Mouse (Mus musculus): ENCODE measurements around the gene Xkr8.
"Not testable (repeated sequence)": the region's sequence is repeated elsewhere in the genome, so short reads cannot be mapped to it uniquely, and the experiment has no call there.

Gene Xkr8

GRCm38 (mm10) chr4:132732148-132732684 lies at the start of gene Xkr8:
Gene Xkr8 (minus strand): TSS chr4:132732546.
- DNase-seq (ENCODE audit: low read depth, low spot score): peak; percentile 28

- no peak for DNase-seq (ENCODE audit: low read depth, low spot score)
These were observed 47.9 kb upstream of the Xkr8 start for GRCm38 (mm10) chr4:132780288-132780687.

- DNase-seq (ENCODE audit: low read depth, low spot score): no peak
These were observed 46.3 kb upstream of the Xkr8 start for GRCm38 (mm10) chr4:132778562-132779201.

- DNase-seq (ENCODE audit: low read depth, low spot score): no peak
These were observed 44.4 kb upstream of the Xkr8 start for GRCm38 (mm10) chr4:132776764-132777163.

- DNase-seq (ENCODE audit: low read depth, low spot score): no peak
These were observed 42.6 kb upstream of the Xkr8 start for GRCm38 (mm10) chr4:132774905-132775304.

- no peak for DNase-seq (ENCODE audit: low read depth, low spot score)
These were observed 39.4 kb upstream of the Xkr8 start for GRCm38 (mm10) chr4:132771776-132772175.

GRCm38 (mm10) chr4:132767914-132768876 lies 35.8 kb upstream of the Xkr8 start, which contains the start of gene Rpa2:
Gene Rpa2 (plus strand): TSS chr4:132768332.
- DNase-seq (ENCODE audit: low read depth, low spot score): peak; percentile 100

- DNase-seq (ENCODE audit: low read depth, low spot score): not testable (repeated sequence)
These were observed 30.8 kb upstream of the Xkr8 start for GRCm38 (mm10) chr4:132763125-132763524.

- no peak for DNase-seq (ENCODE audit: low read depth, low spot score)
These were observed 30.3 kb upstream of the Xkr8 start for GRCm38 (mm10) chr4:132762602-132763001.

- DNase-seq (ENCODE audit: low read depth, low spot score): no peak
These were observed 27.9 kb upstream of the Xkr8 start for GRCm38 (mm10) chr4:132760296-132760695.

- no peak for DNase-seq (ENCODE audit: low read depth, low spot score)
These were observed 25.4 kb upstream of the Xkr8 start for GRCm38 (mm10) chr4:132757633-132758351.

- no peak for DNase-seq (ENCODE audit: low read depth, low spot score)
These were observed 24.6 kb upstream of the Xkr8 start, which contains the start of gene Smpdl3b for GRCm38 (mm10) chr4:132756974-132757373. Gene Smpdl3b (minus strand): TSS chr4:132757252.

- no peak for DNase-seq (ENCODE audit: low read depth, low spot score)
These were observed 20.6 kb upstream of the Xkr8 start for GRCm38 (mm10) chr4:132752992-132753391.

- DNase-seq (ENCODE audit: low read depth, low spot score): no peak
These were observed 17.1 kb upstream of the Xkr8 start for GRCm38 (mm10) chr4:132749258-132749982.

- DNase-seq (ENCODE audit: low read depth, low spot score): no peak
These were observed 16.4 kb upstream of the Xkr8 start for GRCm38 (mm10) chr4:132748778-132749177.

GRCm38 (mm10) chr4:132747664-132748259 lies 15.4 kb upstream of the Xkr8 start:
- DNase-seq (ENCODE audit: low read depth, low spot score): no peak

GRCm38 (mm10) chr4:132746911-132747517 lies 14.7 kb upstream of the Xkr8 start:
- DNase-seq (ENCODE audit: low read depth, low spot score): no peak

- no peak for DNase-seq (ENCODE audit: low read depth, low spot score)
These were observed 11.9 kb upstream of the Xkr8 start for GRCm38 (mm10) chr4:132743992-132744911.

- no peak for DNase-seq (ENCODE audit: low read depth, low spot score)
These were observed 9.1 kb upstream of the Xkr8 start for GRCm38 (mm10) chr4:132741491-132741890.
